Comparison of ENCODE assay signal across 22 mouse cellular contexts in genomic region chr16:78417733-78418132, GRCm38 (mm10). TPM values are rescaled to one million over a fixed set of nuclear protein-coding genes. Genes with fewer than 3 reads are reported as not detected.
DNase-seq lines count a peak whose midpoint lies in the region; ATAC-seq lines count a peak whose summit lies in the region.
"Had no signal": no experiment of that assay in that cellular context is flagged by ENCODE, and none has a peak within 500 bp of the region (broad histone marks: within the 10 kb centered on the region; RNA-seq: fewer than 3 reads in every experiment).

No protein-coding gene starts in this region.

- no peak overlapping the region for H3K4me2 ChIP-seq in embryonic facial prominence, embryonic 12.5 days (replicated peaks)
- H3K4me2 ChIP-seq: embryonic facial prominence, embryonic 13.5 days; forebrain, embryonic 12.5 days; heart, embryonic 13.5 days; hindbrain, embryonic 15.5 days had no signal

- no peaks in the 10 kb centered on the region for H3K36me3 ChIP-seq in embryonic facial prominence, embryonic 12.5 days
- H3K36me3 ChIP-seq in embryonic facial prominence, embryonic 10.5 days (replicated peaks): no peaks in the 10 kb centered on the region
- H3K36me3 ChIP-seq in limb, embryonic 10.5 days: no peaks in the 10 kb centered on the region
- H3K36me3 ChIP-seq: embryonic facial prominence, embryonic 13.5 days; forebrain, embryonic 12.5 days; G1E; heart, embryonic 13.5 days; hindbrain, embryonic 15.5 days had no signal

- H3K9ac ChIP-seq in embryonic facial prominence, embryonic 12.5 days: no peak overlapping the region
- H3K9ac ChIP-seq: embryonic facial prominence, embryonic 13.5 days; forebrain, embryonic 12.5 days; heart, embryonic 13.5 days; hindbrain, embryonic 15.5 days had no signal

- no peak for DNase-seq in embryonic facial prominence, embryonic 10.5 days (ENCODE audit: low spot score)
- peak; percentile 14 for DNase-seq in layer of hippocampus, adult 11-12 months (ENCODE audit: low spot score)
- DNase-seq in layer of hippocampus, adult 9-10 months (ENCODE audit: low spot score): no peak
- DNase-seq in right cerebral cortex, postnatal 36 days (ENCODE audit: low spot score in 2 of 2): peak; percentile 12 to 14
- no peak for DNase-seq in right cerebral cortex, postnatal 14 days
- peak; percentile 60 for DNase-seq in brain, adult 2 months (ENCODE audit: low read depth, low spot score)
- DNase-seq in limb, embryonic 10.5 days (ENCODE audit: low spot score): no peak
- DNase-seq: adrenal gland, postnatal 14 days; cerebellum, adult 2 months; cerebellum, postnatal 14 days; embryo, embryonic 11 days; gastrocnemius, postnatal 14 days; heart, postnatal 36 days had no signal

- ATAC-seq in embryonic facial prominence, embryonic 12.5 days (ENCODE audit: insufficient number of reproducible peaks, insufficient read depth, low FRiP score, low TSS enrichment): 0 out of 2 replicates have a peak, but pooled peaks have one; percentile 28
- ATAC-seq: activated CD4-positive, CD25-positive, alpha-beta regulatory T cell, adult 4 months; forebrain, embryonic 16.5 days; intestine, embryonic 16.5 days had no signal

- H3K9me3 ChIP-seq in embryonic facial prominence, embryonic 12.5 days: no peaks in the 10 kb centered on the region
- H3K9me3 ChIP-seq in embryonic facial prominence, embryonic 10.5 days: 0 out of 2 replicates have a peak, but pooled peaks cover 3% of the 10 kb centered on the region
- H3K9me3 ChIP-seq in limb, embryonic 10.5 days (replicated peaks): no peaks in the 10 kb centered on the region
- H3K9me3 ChIP-seq: embryonic facial prominence, embryonic 13.5 days; heart, embryonic 13.5 days; hindbrain, embryonic 15.5 days had no signal

- 0 out of 2 replicates have a peak, but pooled peaks cover 5% of the 10 kb centered on the region for H3K27me3 ChIP-seq in embryonic facial prominence, embryonic 12.5 days
- H3K27me3 ChIP-seq in embryonic facial prominence, embryonic 10.5 days (replicated peaks; ENCODE audit: low read depth, poor library complexity, severe bottlenecking): no peaks in the 10 kb centered on the region
- no peaks in the 10 kb centered on the region for H3K27me3 ChIP-seq in limb, embryonic 10.5 days (ENCODE audit: low read depth, poor library complexity, severe bottlenecking)
- H3K27me3 ChIP-seq: forebrain, embryonic 12.5 days; hindbrain, embryonic 15.5 days had no signal

- H3K4me3 ChIP-seq in embryonic facial prominence, embryonic 12.5 days: no peak overlapping the region
- no peak overlapping the region for H3K4me3 ChIP-seq in embryonic facial prominence, embryonic 10.5 days
- no peak overlapping the region for H3K4me3 ChIP-seq in limb, embryonic 10.5 days
- H3K4me3 ChIP-seq: embryonic facial prominence, embryonic 13.5 days; forebrain, embryonic 12.5 days; heart, embryonic 13.5 days; hindbrain, embryonic 15.5 days had no signal

- WGBS in embryonic facial prominence, embryonic 12.5 days: 53% methylated on average over 10 of the region's 10 CpGs
- WGBS in embryonic facial prominence, embryonic 10.5 days: 51% methylated on average over 10 of the region's 10 CpGs
- 61% methylated on average over 10 of the region's 10 CpGs for WGBS in limb, embryonic 10.5 days

- H3K4me1 ChIP-seq in embryonic facial prominence, embryonic 12.5 days: no peaks in the 10 kb centered on the region
- 0 out of 2 replicates have a peak, but pooled peaks cover 5% of the 10 kb centered on the region for H3K4me1 ChIP-seq in embryonic facial prominence, embryonic 10.5 days
- H3K4me1 ChIP-seq in limb, embryonic 10.5 days: no peaks in the 10 kb centered on the region
- H3K4me1 ChIP-seq: embryonic facial prominence, embryonic 13.5 days; forebrain, embryonic 12.5 days; heart, embryonic 13.5 days; hindbrain, embryonic 15.5 days had no signal

- no peak overlapping the region for H3K27ac ChIP-seq in embryonic facial prominence, embryonic 12.5 days
- H3K27ac ChIP-seq in embryonic facial prominence, embryonic 10.5 days (replicated peaks): no peak overlapping the region
- no peak overlapping the region for H3K27ac ChIP-seq in limb, embryonic 10.5 days
- H3K27ac ChIP-seq: embryonic facial prominence, embryonic 13.5 days; forebrain, embryonic 12.5 days; heart, embryonic 13.5 days; hindbrain, embryonic 15.5 days had no signal

RNA-seq across cellular contexts. Expression of gene Btg3, which starts 40.7 kb away (rescaled TPM):
- polyA plus RNA-seq in embryonic facial prominence, embryonic 12.5 days (2016; fragmentation: Nextera tagmentation; extraction: Ambion mirVana): 35.3 and 41.7 TPM in 2 replicates
- polyA plus RNA-seq in embryonic facial prominence, embryonic 10.5 days (2016; fragmentation: Nextera tagmentation; extraction: Ambion mirVana): 31.0 and 36.6 TPM in 2 replicates
- polyA plus RNA-seq in limb, embryonic 10.5 days (2016; fragmentation: Nextera tagmentation; extraction: Ambion mirVana): 28.1 and 31.7 TPM in 2 replicates

Comparison
In these comparisons a context has a peak if more than half of its experiments do, and no peak if none do; other contexts are left out.
1. DNase-seq: peak in layer of hippocampus, adult 11-12 months (single experiment), right cerebral cortex, postnatal 36 days (2 of 2) and brain, adult 2 months (single experiment); none in embryonic facial prominence, embryonic 10.5 days (single experiment), layer of hippocampus, adult 9-10 months (single experiment), right cerebral cortex, postnatal 14 days (single experiment) and limb, embryonic 10.5 days (single experiment).